Mouse (Mus musculus): ENCODE measurements around the gene Otos.

DNA sequence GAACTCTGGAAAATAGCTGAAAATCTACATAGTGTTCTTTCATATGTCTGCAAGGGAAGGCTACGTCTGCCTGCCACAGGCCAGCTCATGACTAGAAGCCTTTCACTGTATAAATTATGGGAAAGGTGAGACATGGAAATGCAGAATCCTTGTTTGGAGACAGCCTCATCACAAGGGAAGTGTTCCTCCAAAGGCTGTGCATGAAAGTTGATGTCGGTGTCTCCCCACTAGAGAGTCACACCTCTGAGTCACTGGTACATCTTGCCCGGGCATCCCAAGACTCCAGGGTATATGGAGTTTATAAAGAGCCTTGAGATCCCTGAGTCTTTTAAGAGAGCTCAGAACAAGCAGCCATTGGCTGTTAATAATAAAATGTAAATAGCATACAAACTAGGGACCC lies 4.5 kb upstream of the Otos start:
- no peak for TF ChIP-seq CTCF (IDR thresholded peaks at IDR 0.05; ENCODE audit: low read depth)
- no peak for TF ChIP-seq EP300 (IDR thresholded peaks at IDR 0.05; ENCODE audit: low read depth)
